Mouse (Mus musculus) lung, postnatal 0 days (tissue): ENCODE measurements around the gene Cmtm3.
"Not testable (repeated sequence)": the region's sequence is repeated elsewhere in the genome, so short reads cannot be mapped to it uniquely, and the experiment has no call there.

Source experiments
- CTCF ChIP-seq: IDR thresholded peaks from 2 replicates; pipeline ENCODE4 v1.5.1; 2016; ENCODE audit warnings: antibody characterized with exemption, mild to moderate bottlenecking
- EP300 ChIP-seq: IDR thresholded peaks from 2 replicates; pipeline ENCODE4 v1.6.1; 2016; ENCODE audit warnings: antibody characterized with exemption, mild to moderate bottlenecking, control low read depth

DNA sequence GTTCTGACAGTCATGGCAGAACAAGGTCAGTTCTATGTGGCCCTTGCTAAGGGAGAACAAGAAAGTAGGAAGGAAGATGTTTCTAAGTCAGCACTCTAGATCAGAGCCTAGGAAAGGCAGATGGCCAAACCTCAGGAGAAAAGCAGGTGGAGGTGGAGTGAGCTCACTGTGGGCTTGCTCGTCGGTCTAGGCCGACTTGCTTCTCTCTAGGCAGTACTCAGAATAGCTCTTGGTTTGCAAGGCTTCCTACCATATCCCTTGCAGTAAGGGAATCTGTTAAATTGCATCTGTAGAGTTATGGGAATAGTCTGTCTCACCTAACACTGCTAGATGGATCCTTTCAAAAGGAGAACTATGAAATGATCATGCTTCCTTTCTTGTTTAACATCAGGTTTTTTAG lies 27.2 kb upstream of the Cmtm3 start:
- not testable (repeated sequence) for TF ChIP-seq CTCF, EP300
